Mouse (Mus musculus) hindbrain, embryonic 16.5 days (tissue): ENCODE results near the gene Sfxn2. TPM values are rescaled to one million over a fixed set of nuclear protein-coding genes. Genes with fewer than 3 reads are reported as not detected.
A peak's percentile ranks its signal among the peaks of the same experiment; 100 is the strongest.

Experiments
- ATAC-seq: fragments of 200-750 bp; cut with Nextera tagmentation; 2 replicates; pipeline ENCODE4 v1.8.0; 2017; ENCODE audit warnings: moderate TSS enrichment, moderate library complexity
- H3K27ac ChIP-seq: fragments of 300-500 bp; sonication (generic); 2 replicates; pipeline ENCODE4 v1.5.1; 2014; ENCODE audit warnings: low read depth, mild to moderate bottlenecking, control low read depth, low read length, moderate library complexity
- H3K27me3 ChIP-seq: fragments of 300-500 bp; sonication (generic); replicated peaks from 2 replicates; pipeline ENCODE4 v1.6.1; 2014; ENCODE audit warnings: low read length; ENCODE audit not compliant: control insufficient read depth, insufficient read depth
- H3K36me3 ChIP-seq: fragments of 300-500 bp; sonication (generic); 2 replicates; pipeline ENCODE4 v1.6.1; 2014; ENCODE audit warnings: mild to moderate bottlenecking, low read length, moderate library complexity, mixed read lengths; ENCODE audit not compliant: control insufficient read depth, insufficient read depth
- H3K4me1 ChIP-seq: fragments of 300-500 bp; sonication (generic); 2 replicates; pipeline ENCODE4 v1.6.1; 2014; ENCODE audit warnings: low read depth, low read length; ENCODE audit not compliant: control insufficient read depth, insufficient read depth
- H3K4me2 ChIP-seq: fragments of 300-500 bp; sonication (generic); 2 replicates; pipeline ENCODE4 v1.6.1; 2014; ENCODE audit warnings: mild to moderate bottlenecking, low read length, control low read depth, moderate library complexity
- H3K4me3 ChIP-seq: fragments of 300-500 bp; sonication (generic); 2 replicates; pipeline ENCODE4 v1.5.1; 2014; ENCODE audit warnings: mild to moderate bottlenecking, low read length, control low read depth, moderate library complexity
- H3K9ac ChIP-seq: fragments of 300-500 bp; sonication (generic); 2 replicates; pipeline ENCODE4 v1.6.1; 2014; ENCODE audit warnings: low read depth, mild to moderate bottlenecking, control low read depth, low read length, moderate library complexity
- H3K9me3 ChIP-seq: fragments of 300-500 bp; sonication (generic); 2 replicates; pipeline ENCODE4 v1.6.1; 2014; ENCODE audit warnings: mild to moderate bottlenecking, low read length, moderate library complexity; ENCODE audit not compliant: control insufficient read depth
- WGBS: fragments of 180-500 bp; shearing (Covaris S2); extraction: QIAGEN DNeasy Blood & Tissue Kit; methylation state at CpG from one replicate; pipeline ENCODE4 v1.1.7; 2014; 5-methylcytosine and 5-hydroxymethylcytosine counted together
- polyA plus RNA-seq: library from polyadenylated mRNA; unstranded; fragments of >200 nt; fragmentation: Nextera tagmentation; extraction: Ambion mirVana; gene quantifications from 2 replicates; pipeline ENCODE4 v1.2.1, GENCODE M21; 2015

Sfxn2 gene
- polyA plus RNA-seq, 1 experiment from 2014 or later: 9.9 TPM

GRCm38 (mm10) chr19:46620016-46620808 lies 47.0 kb downstream of the Sfxn2 start:
- no peaks in the 10 kb centered on the region for H3K27me3 ChIP-seq
- no peaks in the 10 kb centered on the region for H3K9me3 ChIP-seq
- no peak overlapping the region for H3K4me3 ChIP-seq
- no peak overlapping the region for H3K9ac ChIP-seq
- H3K4me1 ChIP-seq: peaks cover 46% of the 10 kb centered on the region
- H3K36me3 ChIP-seq: no peaks in the 10 kb centered on the region
- no peak overlapping the region for H3K4me2 ChIP-seq
- 72% methylated on average over 14 of the region's 14 CpGs for WGBS
- no peak overlapping the region for H3K27ac ChIP-seq
- no peak for ATAC-seq

GRCm38 (mm10) chr19:46621236-46622183 lies 48.3 kb downstream of the Sfxn2 start:
- no peaks in the 10 kb centered on the region for H3K27me3 ChIP-seq
- peaks cover 46% of the 10 kb centered on the region for H3K4me1 ChIP-seq
- no peak overlapping the region for H3K4me2 ChIP-seq
- no peaks in the 10 kb centered on the region for H3K36me3 ChIP-seq
- H3K4me3 ChIP-seq: no peak overlapping the region
- no peaks in the 10 kb centered on the region for H3K9me3 ChIP-seq
- WGBS: 46% methylated on average over 19 of the region's 19 CpGs
- H3K9ac ChIP-seq: no peak overlapping the region
- peak; percentile 29; the same call in 1 of the 2 replicates for ATAC-seq
- peak overlapping the region; percentile 55 for H3K27ac ChIP-seq

- peaks cover 46% of the 10 kb centered on the region for H3K4me1 ChIP-seq
- H3K27ac ChIP-seq: peak overlapping the region; percentile 39; the same call in 1 of the 2 replicates
- H3K9me3 ChIP-seq: no peaks in the 10 kb centered on the region
- no peaks in the 10 kb centered on the region for H3K27me3 ChIP-seq
- no peak for ATAC-seq
- no peaks in the 10 kb centered on the region for H3K36me3 ChIP-seq
- H3K9ac ChIP-seq: peak overlapping the region; percentile 19; the same call in 1 of the 2 replicates
- 34% methylated on average over 12 of the region's 12 CpGs for whole genome bisulfite sequencing
- H3K4me3 ChIP-seq: no peak overlapping the region
- H3K4me2 ChIP-seq: peak overlapping the region; percentile 43
Measured at GRCm38 (mm10) chr19:46622659-46623193, 49.6 kb downstream of the Sfxn2 start.

GRCm38 (mm10) chr19:46623194-46623667 lies 50.1 kb downstream of the Sfxn2 start:
- Histone ChIP-seq H3K4me3 (peak overlapping the region; percentile 14; the same call in 1 of the 2 replicates), H3K36me3 (no peaks in the 10 kb centered on the region), H3K27ac (peak overlapping the region; percentile 39; the same call in 1 of the 2 replicates), H3K27me3 (no peaks in the 10 kb centered on the region), H3K9ac (peak overlapping the region; percentile 19), H3K9me3 (no peaks in the 10 kb centered on the region), H3K4me2 (peak overlapping the region; percentile 43), H3K4me1 (peaks cover 46% of the 10 kb centered on the region)
- 5% methylated on average over 15 of the region's 16 CpGs for WGBS
- ATAC-seq: peak; percentile 57

GRCm38 (mm10) chr19:46623790-46624772 lies 50.9 kb downstream of the Sfxn2 start:
- H3K4me1 ChIP-seq: peaks cover 41% of the 10 kb centered on the region
- ATAC-seq: peak; percentile 58
- H3K36me3 ChIP-seq: no peaks in the 10 kb centered on the region
- H3K9ac ChIP-seq: peak overlapping the region; percentile 19; the same call in 1 of the 2 replicates
- peak overlapping the region; percentile 17; the same call in 1 of the 2 replicates for H3K4me3 ChIP-seq
- peak overlapping the region; percentile 43 for H3K4me2 ChIP-seq
- H3K9me3 ChIP-seq: no peaks in the 10 kb centered on the region
- H3K27me3 ChIP-seq: no peaks in the 10 kb centered on the region
- 20% methylated on average over 19 of the region's 19 CpGs for WGBS
- peak overlapping the region; percentile 33; the same call in 1 of the 2 replicates for H3K27ac ChIP-seq

GRCm38 (mm10) chr19:46625015-46625414 lies 51.9 kb downstream of the Sfxn2 start:
- ATAC-seq: no peak
- Histone ChIP-seq H3K36me3 (no peaks in the 10 kb centered on the region), H3K4me2 (no peak overlapping the region), H3K27ac (no peak overlapping the region), H3K4me1 (peaks cover 38% of the 10 kb centered on the region), H3K4me3 (no peak overlapping the region), H3K27me3 (no peaks in the 10 kb centered on the region), H3K9me3 (no peaks in the 10 kb centered on the region), H3K9ac (no peak overlapping the region)
- 92% methylated on average over 12 of the region's 12 CpGs for WGBS

- Histone ChIP-seq H3K4me1 (peaks cover 33% of the 10 kb centered on the region), H3K36me3 (no peaks in the 10 kb centered on the region), H3K9me3 (no peaks in the 10 kb centered on the region), H3K4me3 (no peak overlapping the region), H3K4me2 (no peak overlapping the region), H3K27ac (no peak overlapping the region), H3K27me3 (no peaks in the 10 kb centered on the region), H3K9ac (no peak overlapping the region)
- no peak for ATAC-seq
- 71% methylated on average over 10 of the region's 10 CpGs for WGBS
Measured at GRCm38 (mm10) chr19:46625519-46625918, 52.4 kb downstream of the Sfxn2 start.

GRCm38 (mm10) chr19:46628403-46628802 lies 55.2 kb downstream of the Sfxn2 start:
- no peak for ATAC-seq
- Histone ChIP-seq H3K27me3 (no peaks in the 10 kb centered on the region), H3K4me2 (no peak overlapping the region), H3K4me1 (peaks cover 10% of the 10 kb centered on the region), H3K4me3 (no peak overlapping the region), H3K9me3 (no peaks in the 10 kb centered on the region), H3K27ac (no peak overlapping the region), H3K36me3 (no peaks in the 10 kb centered on the region), H3K9ac (no peak overlapping the region)
- 94% methylated on average over 10 of the region's 10 CpGs for WGBS
